Mouse (Mus musculus): ENCODE measurements around the gene Ntf5.
A peak's percentile ranks its signal among the peaks of the same experiment; 100 is the strongest.
"Not testable (repeated sequence)": the region's sequence is repeated elsewhere in the genome, so short reads cannot be mapped to it uniquely, and the experiment has no call there.

Ntf5 gene

DNA sequence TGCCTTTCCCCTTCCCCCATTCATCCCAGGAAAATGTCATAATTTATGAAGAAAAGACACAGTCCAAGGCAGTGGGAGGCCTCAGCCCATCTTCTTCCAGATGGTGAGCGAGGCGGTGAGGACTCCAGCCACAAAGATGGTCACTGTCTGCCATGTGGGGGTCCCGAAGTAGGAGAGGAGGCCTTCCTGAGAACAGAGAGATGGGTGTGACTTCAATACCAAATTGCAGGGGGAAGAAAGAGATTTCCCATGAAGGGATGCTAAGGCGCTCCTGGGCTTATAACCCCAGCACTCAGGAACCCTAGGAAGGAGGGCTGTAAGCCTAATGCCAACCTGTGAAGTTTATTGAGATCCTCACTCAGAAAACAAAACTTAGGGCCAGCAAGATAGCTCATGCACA is 48.3 kb downstream of the Ntf5 start:
- no peak for DNase-seq (ENCODE audit: extremely low spot score)

DNA sequence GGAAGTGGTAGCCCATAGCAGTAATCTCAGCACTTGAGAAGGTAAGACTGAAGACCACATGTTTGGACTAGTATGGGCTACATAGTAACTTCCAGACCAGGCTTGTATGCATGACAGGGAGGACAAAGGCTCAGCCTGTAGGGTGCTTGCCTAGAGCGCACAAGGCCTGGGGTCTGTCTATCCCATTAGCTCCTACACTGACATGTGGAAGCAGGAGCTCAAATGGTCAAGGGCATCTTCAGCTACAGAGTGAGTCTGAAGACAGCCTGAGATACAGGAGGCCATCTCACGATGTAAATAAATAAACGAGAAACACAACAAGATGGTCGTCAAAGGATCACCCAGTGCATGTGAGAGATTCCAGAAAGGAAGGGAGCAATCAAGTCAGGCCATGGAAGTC is 48.8 kb downstream of the Ntf5 start:
- DNase-seq (ENCODE audit: extremely low spot score) = no peak

DNA sequence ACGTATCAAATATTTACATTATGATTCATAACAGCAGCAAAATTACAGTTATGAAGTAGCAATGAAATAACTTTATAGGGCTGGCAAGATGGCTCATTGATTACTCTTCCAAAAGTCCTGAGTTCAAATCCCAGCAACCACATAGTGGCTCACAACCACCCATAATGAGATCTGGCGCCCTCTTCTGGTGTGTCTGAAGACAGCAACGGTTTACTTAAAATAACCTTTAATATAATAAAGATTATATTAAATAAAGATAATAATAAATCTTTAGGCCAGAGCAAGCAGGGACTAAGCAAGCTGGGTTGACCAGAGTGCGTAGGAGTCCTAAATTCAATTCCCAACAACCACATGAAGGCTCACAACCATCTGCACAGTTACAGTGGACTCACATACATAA is 49.4 kb downstream of the Ntf5 start:
- not testable (repeated sequence) for DNase-seq (ENCODE audit: extremely low spot score)

DNA sequence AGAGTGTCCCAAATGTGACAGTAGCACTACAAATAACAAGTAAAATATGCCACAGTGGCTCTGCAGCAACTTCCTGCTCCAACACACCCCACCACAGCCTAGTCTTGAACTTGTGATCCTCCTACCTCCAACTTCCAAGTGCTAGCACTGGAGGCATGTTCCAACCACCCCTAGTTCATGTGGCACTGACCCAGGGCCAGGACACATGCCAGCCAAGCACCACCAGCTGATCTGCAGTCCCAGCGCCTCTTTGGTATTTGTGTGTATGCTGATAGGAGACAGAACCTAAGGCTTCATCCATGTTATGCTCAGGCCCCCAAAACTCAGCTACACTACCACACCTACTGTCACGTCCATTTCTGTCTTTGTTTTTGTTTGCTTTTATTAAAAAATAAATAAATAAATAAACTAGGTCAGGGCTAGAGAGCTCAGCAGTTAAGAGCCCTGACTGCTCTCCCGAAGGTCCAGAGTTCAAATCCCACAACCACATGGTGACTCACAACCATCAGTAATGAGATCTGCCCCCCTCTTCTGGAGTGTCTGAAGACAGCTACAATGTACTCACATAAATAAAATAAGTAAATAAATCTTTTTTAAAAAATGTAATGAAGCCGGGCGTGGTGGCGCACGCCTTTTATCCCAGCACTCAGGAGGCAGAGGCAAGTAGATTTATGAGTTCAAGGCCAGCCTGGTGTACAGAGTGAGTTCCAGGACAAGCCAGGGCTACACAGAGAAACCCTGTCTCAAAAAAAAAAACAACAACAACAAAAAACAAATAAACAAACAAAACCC is 50.7 kb downstream of the Ntf5 start:
- no peak for DNase-seq (ENCODE audit: extremely low spot score)

DNA sequence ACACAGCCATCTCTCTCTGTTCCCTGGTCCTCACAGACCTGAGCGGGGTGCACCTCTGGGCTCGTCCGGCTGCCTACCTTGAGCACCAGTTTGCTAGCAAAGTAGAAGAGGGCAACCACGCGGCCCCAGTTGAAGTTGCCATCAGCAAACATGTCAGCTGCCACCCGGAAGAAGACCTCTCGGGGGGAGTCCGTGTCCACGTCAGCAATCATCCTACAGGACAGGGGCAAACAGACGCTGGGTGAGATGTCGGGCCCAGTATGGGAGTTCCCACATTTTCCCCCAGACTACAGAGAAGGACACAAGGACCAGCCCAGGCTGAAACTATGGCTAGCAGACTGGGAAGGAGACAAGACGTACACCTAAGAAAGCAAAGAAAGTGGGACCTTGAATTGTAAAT is 51.6 kb downstream of the Ntf5 start:
- DNase-seq (ENCODE audit: extremely low spot score) = no peak

DNA sequence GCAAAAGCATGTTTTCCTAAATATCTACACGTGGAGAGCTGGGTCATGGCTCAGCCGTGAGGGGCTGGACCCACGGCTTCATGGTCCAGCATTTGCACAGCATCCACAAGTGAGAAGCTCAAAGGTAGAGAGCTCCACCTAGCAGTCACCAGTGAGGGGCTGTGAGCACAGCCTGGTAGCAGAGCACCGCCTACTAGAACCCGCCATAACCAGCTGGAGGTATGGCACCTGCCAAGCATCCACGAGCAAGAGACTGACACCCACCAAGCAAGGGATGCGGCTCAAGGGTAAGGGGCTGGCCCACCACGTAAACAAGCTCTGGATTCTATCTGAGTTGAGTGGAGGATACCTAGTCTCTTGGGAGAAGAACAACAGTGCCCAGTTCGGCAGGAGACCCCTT is 52.1 kb downstream of the Ntf5 start:
- no peak for DNase-seq (ENCODE audit: extremely low spot score)

DNA sequence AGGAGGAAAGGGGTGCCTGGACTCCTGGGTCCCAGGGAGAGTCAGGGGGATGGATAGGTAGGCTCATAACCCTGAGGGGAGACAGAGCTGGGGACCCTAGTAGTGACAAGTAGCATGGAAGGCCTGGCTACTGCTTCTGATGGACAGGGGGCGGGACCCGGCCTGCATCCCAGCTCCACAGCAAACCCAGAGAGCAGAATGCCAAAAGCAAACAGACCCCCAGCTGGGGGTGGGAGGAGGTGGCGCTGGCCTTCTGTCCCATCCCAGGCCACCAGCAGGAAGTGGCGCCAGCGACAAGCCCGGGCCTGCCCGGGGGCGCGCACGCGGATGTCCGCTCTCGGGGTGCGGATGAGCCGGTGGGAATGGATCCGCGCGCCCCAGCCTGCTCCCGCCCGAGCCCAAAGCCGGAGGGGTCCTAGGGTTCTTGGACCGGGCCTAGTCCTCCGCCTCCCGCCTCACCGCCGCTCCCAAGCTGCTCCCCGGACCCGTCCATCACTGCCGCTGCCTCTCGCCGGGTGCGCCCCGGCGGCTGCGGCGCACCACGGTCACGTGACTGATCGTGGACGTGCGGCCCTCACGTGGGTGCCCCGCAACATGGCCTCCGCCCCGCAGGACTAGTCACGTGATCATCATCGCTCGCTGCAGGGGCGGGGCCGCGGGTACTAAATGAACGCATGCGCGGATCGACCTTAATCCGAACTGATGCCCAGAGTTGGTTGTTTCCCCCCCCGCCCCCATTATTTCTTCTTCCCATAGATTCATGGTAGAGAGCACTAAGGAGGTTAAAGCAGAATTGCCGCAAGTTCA is 53.0 kb downstream of the Ntf5 start, which contains the start of gene Bax:
TSS of gene Bax (minus strand) at position 616 of the 807 bp plus-strand sequence.
- DNase-seq (ENCODE audit: extremely low spot score) = peak; percentile 93
